Mouse (Mus musculus): Measurements from ENCODE around the gene Trim25. TPM values are rescaled to one million over a fixed set of nuclear protein-coding genes. Genes with fewer than 3 reads are reported as not detected.
A peak's percentile ranks its signal among the peaks of the same experiment; 100 is the strongest.
"Not testable (repeated sequence)": the region's sequence is repeated elsewhere in the genome, so short reads cannot be mapped to it uniquely, and the experiment has no call there.

Gene Trim25
- total RNA-seq, 1 experiment from 2014 or later, result 107 TPM

- no peak for ATAC-seq (ENCODE audit: extremely low read depth, insufficient number of reproducible peaks, low FRiP score, poor library complexity, severe bottlenecking)
These were observed 6.0 kb upstream of the Trim25 start for GRCm38 (mm10) chr11:88993186-88993585.

- peak; percentile 96 for ATAC-seq (ENCODE audit: extremely low read depth, insufficient number of reproducible peaks, low FRiP score, poor library complexity, severe bottlenecking)
These were observed 5.6 kb upstream of the Trim25 start for GRCm38 (mm10) chr11:88993625-88994024.

GRCm38 (mm10) chr11:88994492-88994891, 4.7 kb upstream of the Trim25 start:
- no peak for ATAC-seq (ENCODE audit: extremely low read depth, insufficient number of reproducible peaks, low FRiP score, poor library complexity, severe bottlenecking)

GRCm38 (mm10) chr11:88995616-88996015, 3.6 kb upstream of the Trim25 start:
- ATAC-seq (ENCODE audit: extremely low read depth, insufficient number of reproducible peaks, low FRiP score, poor library complexity, severe bottlenecking), result no peak

GRCm38 (mm10) chr11:88996427-88996826, 2.7 kb upstream of the Trim25 start:
- ATAC-seq (ENCODE audit: extremely low read depth, insufficient number of reproducible peaks, low FRiP score, poor library complexity, severe bottlenecking), result no peak

- not testable (repeated sequence) for ATAC-seq (ENCODE audit: extremely low read depth, insufficient number of reproducible peaks, low FRiP score, poor library complexity, severe bottlenecking)
These were observed 1.8 kb upstream of the Trim25 start for GRCm38 (mm10) chr11:88997343-88997742.

GRCm38 (mm10) chr11:88998406-88998805, 770 bp upstream of the Trim25 start:
- ATAC-seq (ENCODE audit: extremely low read depth, insufficient number of reproducible peaks, low FRiP score, poor library complexity, severe bottlenecking), result no peak

GRCm38 (mm10) chr11:88999723-89000526, 749 bp downstream of the Trim25 start:
- no peak for ATAC-seq (ENCODE audit: extremely low read depth, insufficient number of reproducible peaks, low FRiP score, poor library complexity, severe bottlenecking)

- ATAC-seq (ENCODE audit: extremely low read depth, insufficient number of reproducible peaks, low FRiP score, poor library complexity, severe bottlenecking), result no peak
These were observed 1.3 kb downstream of the Trim25 start for GRCm38 (mm10) chr11:89000527-89000819.

GRCm38 (mm10) chr11:89001569-89001968, 2.4 kb downstream of the Trim25 start:
- no peak for ATAC-seq (ENCODE audit: extremely low read depth, insufficient number of reproducible peaks, low FRiP score, poor library complexity, severe bottlenecking)

GRCm38 (mm10) chr11:89002068-89002467, 2.9 kb downstream of the Trim25 start:
- ATAC-seq (ENCODE audit: extremely low read depth, insufficient number of reproducible peaks, low FRiP score, poor library complexity, severe bottlenecking), result no peak

GRCm38 (mm10) chr11:89002621-89003020, 3.4 kb downstream of the Trim25 start:
- no peak for ATAC-seq (ENCODE audit: extremely low read depth, insufficient number of reproducible peaks, low FRiP score, poor library complexity, severe bottlenecking)

GRCm38 (mm10) chr11:89003078-89003477, 3.9 kb downstream of the Trim25 start:
- no peak for ATAC-seq (ENCODE audit: extremely low read depth, insufficient number of reproducible peaks, low FRiP score, poor library complexity, severe bottlenecking)

GRCm38 (mm10) chr11:89003726-89004125, 4.5 kb downstream of the Trim25 start:
- ATAC-seq (ENCODE audit: extremely low read depth, insufficient number of reproducible peaks, low FRiP score, poor library complexity, severe bottlenecking), result no peak

- no peak for ATAC-seq (ENCODE audit: extremely low read depth, insufficient number of reproducible peaks, low FRiP score, poor library complexity, severe bottlenecking)
These were observed 6.3 kb downstream of the Trim25 start for GRCm38 (mm10) chr11:89005473-89005872.

- ATAC-seq (ENCODE audit: extremely low read depth, insufficient number of reproducible peaks, low FRiP score, poor library complexity, severe bottlenecking), result peak; percentile 58
These were observed 7.2 kb downstream of the Trim25 start for GRCm38 (mm10) chr11:89006404-89006803.

- ATAC-seq (ENCODE audit: extremely low read depth, insufficient number of reproducible peaks, low FRiP score, poor library complexity, severe bottlenecking), result no peak
These were observed 8.4 kb downstream of the Trim25 start for GRCm38 (mm10) chr11:89007582-89007981.

GRCm38 (mm10) chr11:89009066-89009465, 9.9 kb downstream of the Trim25 start:
- no peak for ATAC-seq (ENCODE audit: extremely low read depth, insufficient number of reproducible peaks, low FRiP score, poor library complexity, severe bottlenecking)

- no peak for ATAC-seq (ENCODE audit: extremely low read depth, insufficient number of reproducible peaks, low FRiP score, poor library complexity, severe bottlenecking)
These were observed 10.3 kb downstream of the Trim25 start for GRCm38 (mm10) chr11:89009496-89009895.

- no peak for ATAC-seq (ENCODE audit: extremely low read depth, insufficient number of reproducible peaks, low FRiP score, poor library complexity, severe bottlenecking)
These were observed 13.1 kb downstream of the Trim25 start for GRCm38 (mm10) chr11:89012241-89012640.
